Mouse (Mus musculus) layer of hippocampus, postnatal 10 days (tissue): ENCODE data around the gene Smco2. TPM values are rescaled to one million over a fixed set of nuclear protein-coding genes. Genes with fewer than 3 reads are reported as not detected.

Experiments
- DNase-seq, 2 experiments: peaks; one replicate each; pipeline ENCODE4 v3.0.0; 2021; ENCODE audit warnings: low spot score in 2 of 2
- total RNA-seq, 2 experiments: library from RNA; stranded (reverse); gene quantifications; 2 replicates each; pipeline ENCODE4 v1.2.3; 2021

Smco2 gene
- total RNA-seq, 2 experiments from 2014 or later = not detected

DNA sequence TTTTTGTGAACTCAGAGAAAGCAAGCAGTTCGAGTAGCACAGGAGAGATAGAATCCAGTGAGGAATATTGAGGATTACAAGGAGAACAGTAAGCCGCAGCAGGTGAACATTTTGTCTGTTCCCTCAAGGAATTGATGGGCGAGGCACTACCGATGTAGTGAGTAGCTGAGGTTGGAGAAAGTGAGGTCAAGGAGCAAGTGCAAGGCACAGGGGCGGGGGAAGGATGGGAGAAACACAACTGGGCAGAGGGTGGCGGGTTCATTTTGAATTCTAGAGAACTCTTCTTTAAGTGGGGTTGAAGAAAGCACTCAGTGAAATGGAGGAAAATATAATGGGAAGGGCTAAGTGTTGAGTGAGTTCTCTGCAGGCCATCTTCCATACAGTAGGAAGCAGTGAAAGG lies 48.8 kb downstream of the Smco2 start:
- DNase-seq = no peak

DNA sequence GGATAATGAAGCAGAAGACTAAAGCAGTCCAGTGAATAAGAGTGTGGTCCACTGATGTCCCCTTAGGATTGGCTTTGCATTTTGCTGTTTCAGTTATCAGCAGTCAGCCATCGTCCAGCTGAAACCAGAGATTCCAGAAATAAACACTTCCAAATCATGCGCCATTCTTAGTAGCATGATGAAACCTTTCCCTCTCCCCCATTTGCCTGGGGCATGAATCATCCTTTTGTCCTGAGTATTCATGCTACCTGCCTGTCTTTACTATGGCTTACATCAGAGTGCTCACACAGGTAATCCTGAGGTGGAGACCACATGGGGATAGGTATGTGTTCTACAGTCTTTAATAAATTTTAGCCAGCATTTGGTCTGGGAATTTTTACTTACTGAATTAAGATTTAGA lies 49.7 kb downstream of the Smco2 start:
- no peak for DNase-seq

DNA sequence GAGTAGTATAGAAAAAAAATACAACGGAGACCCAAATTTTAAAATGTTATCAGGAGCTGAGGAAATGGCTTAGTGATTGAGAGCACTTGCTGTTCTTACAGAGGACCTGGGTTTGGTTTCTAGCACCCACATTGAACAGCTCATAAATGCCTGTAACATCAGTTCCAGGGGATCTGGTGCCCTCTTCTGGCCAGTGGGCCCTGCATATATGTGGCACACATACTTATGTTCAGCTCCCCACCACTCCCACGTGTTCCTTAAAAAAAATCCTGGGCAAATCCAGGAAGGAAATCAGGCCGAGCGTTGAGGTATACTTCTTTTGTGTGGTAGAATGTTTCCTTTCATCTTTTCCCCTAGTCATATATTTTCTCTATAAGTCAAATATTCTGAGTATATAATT lies 52.0 kb downstream of the Smco2 start:
- no peak for DNase-seq

DNA sequence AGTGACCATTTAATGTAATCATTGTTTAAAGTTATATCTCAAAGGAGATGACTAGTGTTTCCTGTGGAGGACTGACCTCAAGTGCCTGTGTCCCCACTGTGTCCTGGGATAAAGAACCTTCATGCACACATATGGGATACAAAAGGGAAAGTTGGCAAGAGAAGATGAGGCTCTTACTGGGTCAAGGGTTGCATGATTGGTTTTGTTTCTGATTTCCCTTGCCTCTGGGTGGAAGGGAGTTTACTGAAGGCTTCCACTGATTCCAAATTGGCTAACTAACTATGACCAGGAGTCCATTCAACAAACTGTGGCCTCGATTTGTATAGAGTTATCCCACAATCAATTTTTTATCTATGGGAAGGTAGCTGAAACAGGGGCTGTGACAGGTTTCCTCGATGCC lies 53.7 kb downstream of the Smco2 start:
- no peak for DNase-seq

DNA sequence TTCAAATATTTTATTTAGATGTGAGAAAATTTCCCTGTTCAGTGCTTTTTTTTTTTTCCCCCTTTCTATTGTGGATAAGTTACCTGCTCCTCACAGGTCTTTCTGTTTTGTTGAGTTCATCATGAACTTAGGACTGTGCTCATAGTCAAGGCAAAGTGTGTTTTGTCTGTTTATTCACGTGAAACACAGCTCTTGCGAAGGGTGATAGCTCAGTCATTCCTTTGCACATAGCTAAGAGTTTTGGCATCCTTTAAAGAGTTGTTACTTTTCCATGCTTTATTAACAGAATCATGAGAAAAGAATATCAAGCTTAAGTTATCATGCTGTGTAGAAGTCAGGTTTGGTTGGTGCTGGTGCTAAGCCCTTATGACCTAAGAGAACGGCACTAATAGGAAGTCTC lies 54.8 kb downstream of the Smco2 start:
- DNase-seq = no peak

DNA sequence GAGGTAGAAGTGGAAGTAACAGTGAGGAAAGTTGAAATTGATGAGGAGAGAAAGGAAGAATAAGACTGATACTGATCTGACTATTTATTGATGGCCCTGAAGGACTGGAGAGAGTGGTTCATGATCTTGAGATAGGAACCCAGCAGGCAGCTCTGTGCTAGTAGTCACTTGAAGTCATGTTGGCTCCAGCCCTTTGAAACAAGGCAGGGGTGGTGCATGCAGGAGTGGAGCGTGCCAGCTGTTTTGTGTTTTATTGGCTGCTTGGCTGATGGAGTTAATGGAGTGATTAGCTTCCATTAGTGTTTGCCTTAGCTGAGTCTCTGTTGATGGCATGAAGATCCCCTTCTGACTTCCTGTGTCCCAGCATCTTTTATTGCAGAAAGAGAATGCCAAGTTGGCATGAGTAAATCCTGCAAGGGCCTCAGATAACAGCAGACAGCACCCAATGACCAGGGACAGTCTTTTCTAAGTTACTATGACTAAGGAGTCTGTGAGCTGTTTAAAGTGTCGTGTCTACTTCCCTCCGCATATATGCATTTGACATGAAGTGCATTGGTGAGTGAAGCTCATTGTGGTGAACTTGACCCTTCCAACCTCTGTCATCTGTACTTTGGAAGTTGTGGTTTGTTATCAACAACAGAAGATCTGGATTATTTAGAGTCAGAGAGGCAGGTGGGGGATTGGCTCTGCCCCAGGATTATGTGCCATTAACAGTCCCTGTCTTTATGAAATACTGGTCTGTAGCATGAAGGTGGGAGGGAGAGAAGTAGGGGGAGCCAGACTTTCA lies 56.3 kb downstream of the Smco2 start:
- no peak for DNase-seq

DNA sequence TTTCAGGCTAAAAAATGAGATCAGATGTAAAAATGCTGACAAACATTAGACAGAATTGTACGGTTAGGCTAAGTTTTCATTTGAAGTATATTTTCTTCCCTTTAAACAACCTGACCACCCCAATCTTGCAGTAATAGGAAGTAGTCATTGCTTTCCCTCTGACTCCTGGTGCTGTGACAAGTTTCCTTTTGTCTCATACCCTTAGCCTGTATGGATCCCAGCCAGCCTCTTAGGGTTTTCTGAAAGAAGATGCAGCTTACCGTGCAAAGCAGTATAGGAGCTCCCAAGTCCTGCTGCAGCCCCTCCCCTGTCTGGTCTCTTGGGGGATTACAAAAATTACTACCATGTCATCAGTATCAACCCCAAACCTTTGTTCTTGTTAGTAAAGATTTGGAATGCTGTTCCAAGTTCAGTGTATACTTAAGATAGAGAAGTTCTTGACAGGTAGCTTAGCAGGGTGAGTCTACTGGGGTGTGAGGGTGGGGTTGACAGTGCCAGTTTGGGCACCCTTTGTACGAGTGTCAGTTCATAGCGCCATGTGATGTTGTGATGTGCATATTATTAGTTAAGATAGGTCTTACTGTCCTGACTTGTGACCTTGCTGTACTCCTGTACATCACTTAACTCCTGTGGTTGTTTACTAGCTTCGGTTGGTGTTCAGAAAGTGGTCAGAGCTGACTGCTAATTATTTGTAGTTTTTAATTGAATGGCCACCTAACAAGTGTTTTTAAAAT lies 57.3 kb downstream of the Smco2 start:
- DNase-seq = no peak

DNA sequence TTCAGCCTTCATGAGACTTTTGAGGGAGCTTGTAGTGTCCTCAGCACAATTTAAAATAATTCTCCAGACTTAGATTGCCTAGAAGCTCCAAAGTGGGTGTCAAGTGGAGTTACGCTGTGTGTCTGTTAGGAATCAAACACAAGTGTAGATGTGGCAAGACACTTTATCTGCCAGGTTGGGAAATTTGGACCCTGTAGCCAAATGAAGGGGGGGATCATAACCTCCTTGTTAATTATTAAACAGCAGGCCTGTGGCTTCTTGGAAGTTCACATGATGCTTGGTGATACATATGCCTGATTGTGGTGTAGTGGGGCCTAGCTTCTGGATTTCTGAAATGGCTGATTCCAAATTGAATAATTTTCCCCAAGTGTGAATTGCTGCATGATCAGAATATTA lies 57.9 kb downstream of the Smco2 start:
- no peak for DNase-seq

DNA sequence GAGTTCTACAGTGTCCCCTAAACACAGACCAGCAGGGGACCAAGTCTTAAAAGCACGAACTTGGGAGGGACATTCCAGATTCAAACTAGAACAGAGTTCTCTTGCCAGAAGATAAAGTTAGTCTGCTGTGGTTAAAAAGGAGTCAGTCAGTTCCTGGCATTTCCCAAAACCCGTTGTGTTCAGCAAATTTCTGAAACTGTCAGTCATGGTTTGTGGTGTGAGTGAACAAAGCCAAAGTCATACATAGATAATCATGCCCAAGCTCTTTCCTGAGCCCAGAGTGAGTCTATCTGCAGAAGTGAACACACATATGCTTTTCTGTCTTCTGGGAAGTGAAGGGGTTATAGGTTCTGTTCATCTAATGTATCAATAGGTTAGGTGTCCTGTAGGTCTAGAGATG lies 58.9 kb downstream of the Smco2 start:
- no peak for DNase-seq

DNA sequence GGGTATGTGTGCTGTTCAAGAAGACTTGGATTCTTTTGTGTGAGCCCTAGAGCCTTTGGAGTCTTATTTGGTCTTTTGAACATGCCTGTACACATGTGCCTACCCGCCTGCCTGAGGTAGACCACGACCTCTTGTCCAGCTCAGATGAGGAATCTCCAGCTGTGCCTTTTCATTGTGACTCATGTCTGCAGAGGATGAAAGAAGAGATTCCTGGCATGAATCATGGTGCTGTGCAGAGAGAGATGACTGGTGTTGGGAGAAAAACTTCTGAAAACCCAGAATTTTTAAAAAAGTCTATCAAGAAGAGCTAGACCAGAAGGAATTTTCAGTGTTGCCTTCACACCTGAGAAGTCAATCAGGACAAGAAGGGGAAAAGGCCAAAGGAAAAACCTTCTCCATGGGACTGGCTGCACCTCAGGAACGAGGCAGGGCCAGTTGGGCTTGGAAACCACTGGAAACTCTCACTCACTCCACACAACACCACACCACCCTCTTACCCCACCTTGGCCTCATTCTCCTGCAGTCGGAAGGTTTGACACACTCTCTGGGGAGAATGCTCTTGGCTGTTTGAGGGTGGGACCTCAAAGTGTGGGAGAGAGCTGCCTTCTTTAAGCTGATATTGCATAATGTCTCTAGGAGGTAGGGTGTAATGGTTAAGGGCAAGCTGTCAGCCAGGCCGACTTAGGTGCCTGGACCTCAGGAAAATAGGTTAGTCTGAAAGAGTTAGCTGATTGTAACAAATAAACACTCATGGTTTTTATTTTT lies 60.0 kb downstream of the Smco2 start:
- DNase-seq = no peak

DNA sequence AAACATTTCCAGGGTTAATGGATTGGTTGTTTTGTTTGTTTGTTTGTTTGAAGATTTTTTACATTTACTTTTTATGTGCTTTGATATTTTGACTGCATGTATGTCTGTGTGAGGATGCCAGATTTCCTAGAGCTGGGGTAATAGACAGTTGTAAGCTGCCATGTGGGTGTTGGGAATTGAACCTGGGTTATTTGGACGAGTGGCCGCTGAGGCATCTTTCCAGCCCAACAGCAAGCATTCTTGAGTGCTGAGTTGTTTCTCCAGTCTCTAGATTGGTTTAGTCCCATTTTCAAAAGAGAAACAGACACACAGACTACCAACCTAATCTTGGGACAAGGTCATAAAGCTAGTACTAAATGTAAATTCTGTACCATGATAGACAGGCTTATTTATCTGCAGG lies 60.9 kb downstream of the Smco2 start:
- DNase-seq = no peak

DNA sequence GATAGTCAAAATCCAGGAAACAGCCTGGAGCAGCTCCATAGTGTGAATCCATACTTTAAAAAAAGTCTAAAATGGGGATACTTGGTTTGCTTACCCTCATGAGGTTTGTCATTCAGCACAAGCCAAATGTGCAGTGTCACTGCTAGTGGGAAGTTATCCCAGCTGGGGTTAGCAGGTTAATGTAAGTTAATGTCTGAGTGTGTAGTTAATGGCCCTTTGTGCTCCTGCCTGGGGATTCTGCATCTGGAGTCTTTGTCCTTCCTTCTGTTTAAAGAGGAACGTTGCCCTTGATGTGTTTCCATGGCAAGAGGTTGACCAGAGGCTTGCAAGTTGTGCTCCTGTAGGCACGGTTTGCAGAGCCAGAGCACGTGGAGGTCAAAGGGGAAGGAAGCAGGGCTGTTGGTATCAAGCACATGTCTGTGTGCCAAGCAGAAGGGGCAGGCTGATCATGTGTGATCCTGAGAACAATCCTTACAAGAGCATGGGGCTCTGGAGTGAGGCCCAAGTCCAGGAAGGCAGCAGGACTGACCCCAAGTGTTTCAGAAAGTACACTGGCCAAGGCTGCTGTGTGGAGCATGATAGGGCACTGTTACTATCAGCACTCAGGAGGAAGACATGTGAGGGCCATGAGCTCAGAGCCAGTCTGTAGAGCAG lies 63.1 kb downstream of the Smco2 start:
- DNase-seq = no peak

DNA sequence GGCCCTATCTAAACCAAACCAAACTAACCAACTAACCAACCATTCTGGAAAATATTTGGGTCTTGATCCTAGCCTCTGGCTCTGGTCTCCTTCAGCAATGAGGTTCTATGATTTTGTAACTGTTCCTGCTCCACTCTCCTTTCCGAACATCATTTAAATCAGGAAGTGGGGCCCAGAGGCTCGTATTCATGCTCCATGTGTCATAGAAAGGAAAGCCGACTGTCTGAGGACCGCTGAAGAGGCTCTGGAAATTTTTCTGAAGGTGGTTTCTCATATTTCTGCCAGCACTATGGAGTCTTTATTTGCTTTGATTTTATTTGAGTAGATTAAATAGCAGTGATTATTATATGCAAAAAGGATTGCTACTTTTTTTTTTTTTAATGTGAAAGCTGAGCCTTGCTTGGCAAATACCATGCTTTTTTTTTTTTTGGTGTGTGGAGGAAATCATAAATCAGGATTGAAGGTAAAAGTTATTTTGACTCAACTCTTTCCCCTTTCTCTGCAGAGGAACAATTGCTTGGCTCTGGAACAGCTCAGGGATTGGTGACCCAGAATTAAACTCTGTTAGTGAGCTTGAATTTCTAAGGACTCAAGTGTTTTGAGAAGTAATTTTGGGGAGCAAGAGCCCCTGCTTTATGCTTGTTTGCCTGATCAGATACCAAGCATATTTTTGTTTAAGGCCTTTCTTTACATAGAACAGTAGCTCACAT lies 63.7 kb downstream of the Smco2 start:
- no peak for DNase-seq

DNA sequence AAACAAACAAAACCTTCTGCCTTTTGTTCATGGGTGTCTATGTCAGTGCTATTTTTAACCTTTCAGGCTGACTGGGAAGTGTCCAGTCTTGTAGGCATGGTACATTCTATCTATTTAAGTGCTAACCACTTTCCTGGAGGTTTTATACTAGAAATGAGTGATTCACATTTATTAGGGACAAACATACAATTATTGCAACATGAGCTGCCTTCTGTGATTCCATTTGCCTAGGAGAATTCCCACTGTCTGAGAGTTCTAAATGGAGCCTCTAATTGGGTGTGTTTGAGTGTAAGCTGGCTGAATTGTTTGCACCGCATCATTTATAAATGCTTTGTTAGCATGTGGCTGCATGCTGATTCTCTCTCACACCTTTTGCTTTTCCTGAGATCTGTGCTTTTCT lies 65.9 kb downstream of the Smco2 start:
- DNase-seq = no peak

DNA sequence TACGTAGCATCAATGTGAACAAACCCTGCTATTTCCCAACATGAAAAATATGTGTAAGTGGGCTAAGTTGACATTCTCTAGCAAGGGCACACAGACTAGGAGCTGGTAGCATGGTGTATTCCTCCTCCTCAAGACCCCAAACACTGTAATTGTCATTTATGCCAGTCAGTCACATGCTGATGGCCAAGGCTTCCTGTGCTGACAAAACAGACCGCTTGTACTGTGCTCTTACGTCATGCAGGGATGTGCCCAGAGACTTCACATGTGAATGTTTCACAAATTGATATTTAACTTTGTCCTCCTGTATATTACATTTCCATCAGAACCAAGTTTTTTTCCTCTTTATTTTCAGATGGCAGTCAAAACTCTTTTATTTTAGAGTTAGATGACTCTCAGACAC lies 67.5 kb downstream of the Smco2 start:
- DNase-seq = no peak

DNA sequence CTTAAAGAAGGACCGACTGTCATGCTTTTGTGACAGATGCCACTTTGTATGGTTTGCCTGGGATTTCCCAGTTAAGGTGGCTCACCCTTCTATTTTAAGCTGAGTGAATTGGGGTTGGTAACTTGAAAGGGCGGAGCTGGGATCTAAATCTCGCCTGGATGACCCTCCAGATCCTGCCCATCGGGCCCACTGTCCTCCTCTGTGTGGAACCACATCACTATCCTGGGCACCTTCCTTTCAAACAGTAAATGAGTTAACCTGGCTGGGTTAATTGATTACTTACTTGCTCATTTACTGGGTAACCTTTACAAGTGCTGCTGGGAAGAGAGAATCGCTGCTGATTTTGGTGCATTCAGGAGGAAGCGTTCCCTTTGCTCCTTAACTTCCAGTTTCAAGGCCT lies 68.4 kb downstream of the Smco2 start:
- no peak for DNase-seq

Other genes with a start within 250 kb of the Smco2 start
- 10 to 100 TPM; 41.1 to 46.1 TPM for gene Med21, start 207.6 kb upstream of the Smco2 start, total RNA-seq
- 10 to 100 TPM; 38.8 to 42.2 TPM for gene Tm7sf3, start 207.3 kb upstream of the Smco2 start, total RNA-seq
- gene Stk38l, start 125.1 kb upstream of the Smco2 start, total RNA-seq = 10 to 100 TPM; 19.2 to 22.9 TPM
- gene Arntl2, start 54.0 kb upstream of the Smco2 start, total RNA-seq = 10 to 100 TPM in 1 of 2 experiments, 1 to 10 TPM in 1; 9.8 to 14.1 TPM
- gene Ppfibp1, start 38.4 kb downstream of the Smco2 start, total RNA-seq = 10 to 100 TPM; 56.5 to 64.7 TPM
- not detected for gene 1700034J05Rik, start 104.3 kb downstream of the Smco2 start, total RNA-seq
- 1 to 10 TPM; 2.5 to 2.8 TPM for gene Rep15, start 182.5 kb downstream of the Smco2 start, total RNA-seq
- gene Mrps35, start 192.7 kb downstream of the Smco2 start, total RNA-seq = 10 to 100 TPM; 43.5 to 50.7 TPM
- gene Mansc4, start 236.9 kb downstream of the Smco2 start, total RNA-seq = under 1 TPM in 1 of 2 experiments, not detected in 1; 0.87 TPM
- 10 to 100 TPM; 23.5 to 25.7 TPM for gene Klhl42, start 241.3 kb downstream of the Smco2 start, total RNA-seq